Mouse (Mus musculus): ENCODE data around the gene Gm28308. TPM values are rescaled to one million over a fixed set of nuclear protein-coding genes. Genes with fewer than 3 reads are reported as not detected.

The Gm28308 gene
- polyA plus RNA-seq, 1 experiment from 2014 or later, result not detected

GRCm38 (mm10) chr6:52252016-52252774 lies 39.1 kb upstream of the Gm28308 start:
- peaks cover 84% of the 10 kb centered on the region for H3K27me3 ChIP-seq

GRCm38 (mm10) chr6:52251177-52251879 lies 38.2 kb upstream of the Gm28308 start:
- WGBS, result 4% methylated on average over 7 of the region's 7 CpGs
- ATAC-seq (ENCODE audit: insufficient number of reproducible peaks, insufficient read depth, low FRiP score, low TSS enrichment), result no peak
- Histone ChIP-seq H3K27me3 (peaks cover 87% of the 10 kb centered on the region), H3K9me3 (no peaks in the 10 kb centered on the region), H3K27ac (no peak overlapping the region), H3K4me2 (replicated peaks) (no peak overlapping the region), H3K4me3 (no peak overlapping the region), H3K4me1 (0 out of 2 replicates have a peak, but pooled peaks cover 4% of the 10 kb centered on the region), H3K9ac (no peak overlapping the region), H3K36me3 (no peaks in the 10 kb centered on the region)

More at GRCm38 (mm10) chr6:52252016-52252774, 39.1 kb upstream of the Gm28308 start:
- Histone ChIP-seq H3K9ac (no peak overlapping the region), H3K36me3 (no peaks in the 10 kb centered on the region), H3K4me3 (no peak overlapping the region), H3K9me3 (no peaks in the 10 kb centered on the region), H3K4me1 (0 out of 2 replicates have a peak, but pooled peaks cover 4% of the 10 kb centered on the region), H3K27ac (no peak overlapping the region), H3K4me2 (replicated peaks) (no peak overlapping the region)
- no peak for ATAC-seq (ENCODE audit: insufficient number of reproducible peaks, insufficient read depth, low FRiP score, low TSS enrichment)
- WGBS, result 1% methylated on average over 24 of the region's 24 CpGs

- Histone ChIP-seq H3K4me1 (0 out of 2 replicates have a peak, but pooled peaks cover 7% of the 10 kb centered on the region), H3K27ac (no peak overlapping the region), H3K4me3 (no peak overlapping the region), H3K4me2 (replicated peaks) (no peak overlapping the region), H3K27me3 (peaks cover 91% of the 10 kb centered on the region), H3K9me3 (no peaks in the 10 kb centered on the region), H3K9ac (no peak overlapping the region), H3K36me3 (no peaks in the 10 kb centered on the region)
- no peak for ATAC-seq (ENCODE audit: insufficient number of reproducible peaks, insufficient read depth, low FRiP score, low TSS enrichment)
- 0% methylated on average over 4 of the region's 4 CpGs for WGBS
Observed at GRCm38 (mm10) chr6:52249826-52250225, 36.7 kb upstream of the Gm28308 start.

GRCm38 (mm10) chr6:52249415-52249738 lies 36.2 kb upstream of the Gm28308 start:
- H3K4me2 ChIP-seq (replicated peaks), result no peak overlapping the region
- no peak for ATAC-seq (ENCODE audit: insufficient number of reproducible peaks, insufficient read depth, low FRiP score, low TSS enrichment)
- WGBS, result 0% methylated on average over 16 of the region's 16 CpGs

GRCm38 (mm10) chr6:52248638-52249414 lies 35.7 kb upstream of the Gm28308 start:
- Histone ChIP-seq H3K27ac (no peak overlapping the region), H3K4me3 (no peak overlapping the region), H3K9ac (no peak overlapping the region), H3K36me3 (no peaks in the 10 kb centered on the region), H3K4me1 (0 out of 2 replicates have a peak, but pooled peaks cover 7% of the 10 kb centered on the region), H3K4me2 (replicated peaks) (no peak overlapping the region), H3K27me3 (peaks cover 95% of the 10 kb centered on the region), H3K9me3 (no peaks in the 10 kb centered on the region)
- under 1% methylated on average over 27 of the region's 27 CpGs for WGBS
- ATAC-seq (ENCODE audit: insufficient number of reproducible peaks, insufficient read depth, low FRiP score, low TSS enrichment), result no peak

More at GRCm38 (mm10) chr6:52249415-52249738, 36.2 kb upstream of the Gm28308 start:
- H3K9ac ChIP-seq, result no peak overlapping the region
- H3K4me3 ChIP-seq, result no peak overlapping the region
- H3K36me3 ChIP-seq, result no peaks in the 10 kb centered on the region
- no peak overlapping the region for H3K27ac ChIP-seq
- no peaks in the 10 kb centered on the region for H3K9me3 ChIP-seq
- H3K4me1 ChIP-seq, result 0 out of 2 replicates have a peak, but pooled peaks cover 7% of the 10 kb centered on the region
- H3K27me3 ChIP-seq, result peaks cover 93% of the 10 kb centered on the region

- no peaks in the 10 kb centered on the region for H3K9me3 ChIP-seq
- no peak overlapping the region for H3K4me3 ChIP-seq
- H3K4me2 ChIP-seq (replicated peaks), result no peak overlapping the region
- 2% methylated on average over 23 of the region's 23 CpGs for WGBS
- no peak overlapping the region for H3K9ac ChIP-seq
- H3K4me1 ChIP-seq, result 0 out of 2 replicates have a peak, but pooled peaks cover 3% of the 10 kb centered on the region
- ATAC-seq (ENCODE audit: insufficient number of reproducible peaks, insufficient read depth, low FRiP score, low TSS enrichment), result no peak
- H3K27ac ChIP-seq, result no peak overlapping the region
- H3K36me3 ChIP-seq, result no peaks in the 10 kb centered on the region
- H3K27me3 ChIP-seq, result peaks cover 96% of the 10 kb centered on the region
Observed at GRCm38 (mm10) chr6:52247766-52248637, 34.9 kb upstream of the Gm28308 start.

- 0 out of 2 replicates have a peak, but pooled peaks cover 3% of the 10 kb centered on the region for H3K4me1 ChIP-seq
- 5% methylated on average over 3 of the region's 3 CpGs for WGBS
- ATAC-seq (ENCODE audit: insufficient number of reproducible peaks, insufficient read depth, low FRiP score, low TSS enrichment), result no peak
- no peak overlapping the region for H3K9ac ChIP-seq
- no peaks in the 10 kb centered on the region for H3K9me3 ChIP-seq
- H3K36me3 ChIP-seq, result no peaks in the 10 kb centered on the region
- H3K4me3 ChIP-seq, result no peak overlapping the region
- no peak overlapping the region for H3K4me2 ChIP-seq (replicated peaks)
- no peak overlapping the region for H3K27ac ChIP-seq
- peaks cover 97% of the 10 kb centered on the region for H3K27me3 ChIP-seq
Observed at GRCm38 (mm10) chr6:52246916-52247315, 33.8 kb upstream of the Gm28308 start.

- WGBS, result 1% methylated on average over 26 of the region's 26 CpGs
- no peak for ATAC-seq (ENCODE audit: insufficient number of reproducible peaks, insufficient read depth, low FRiP score, low TSS enrichment)
- Histone ChIP-seq H3K4me3 (no peak overlapping the region), H3K27me3 (peaks cover 97% of the 10 kb centered on the region), H3K36me3 (no peaks in the 10 kb centered on the region), H3K9ac (no peak overlapping the region), H3K27ac (no peak overlapping the region), H3K4me1 (0 out of 2 replicates have a peak, but pooled peaks cover 3% of the 10 kb centered on the region), H3K4me2 (replicated peaks) (no peak overlapping the region), H3K9me3 (no peaks in the 10 kb centered on the region)
Observed at GRCm38 (mm10) chr6:52246403-52246803, 33.3 kb upstream of the Gm28308 start.

GRCm38 (mm10) chr6:52245757-52246142 lies 32.6 kb upstream of the Gm28308 start, which contains the start of gene Hoxa11:
Hoxa11 (minus strand) TSS chr6:52245810.
- WGBS, result under 1% methylated on average over 20 of the region's 20 CpGs
- H3K4me3 ChIP-seq, result no peak within 1 kb of the TSS
- H3K36me3 ChIP-seq, result no peaks in the 10 kb centered on the region
- H3K27ac ChIP-seq, result no peak within 1 kb of the TSS
- 0 out of 2 replicates have a peak, but pooled peaks cover 3% of the 10 kb centered on the region for H3K4me1 ChIP-seq
- peaks cover 97% of the 10 kb centered on the region for H3K27me3 ChIP-seq
- H3K9ac ChIP-seq, result no peak within 1 kb of the TSS
- ATAC-seq (ENCODE audit: insufficient number of reproducible peaks, insufficient read depth, low FRiP score, low TSS enrichment), result no peak
- no peak within 1 kb of the TSS for H3K4me2 ChIP-seq (replicated peaks)
- H3K9me3 ChIP-seq, result no peaks in the 10 kb centered on the region

- Histone ChIP-seq H3K9ac (no peak overlapping the region), H3K4me3 (no peak overlapping the region), H3K9me3 (no peaks in the 10 kb centered on the region), H3K4me2 (replicated peaks) (no peak overlapping the region), H3K27ac (no peak overlapping the region), H3K4me1 (0 out of 2 replicates have a peak, but pooled peaks cover 3% of the 10 kb centered on the region), H3K27me3 (peaks cover 97% of the 10 kb centered on the region), H3K36me3 (no peaks in the 10 kb centered on the region)
- under 1% methylated on average over 71 of the region's 71 CpGs for WGBS
- no peak for ATAC-seq (ENCODE audit: insufficient number of reproducible peaks, insufficient read depth, low FRiP score, low TSS enrichment)
Observed at GRCm38 (mm10) chr6:52245040-52245756, 32.1 kb upstream of the Gm28308 start.
